Mouse (Mus musculus) heart, postnatal 0 days (tissue): ENCODE data around the gene C1ql3.

Experiments
- CTCF ChIP-seq: IDR thresholded peaks from 2 replicates; pipeline ENCODE4 v1.5.1; 2016; ENCODE audit warnings: antibody characterized with exemption, control low read depth, low read depth
- EP300 ChIP-seq: IDR thresholded peaks from 2 replicates; pipeline ENCODE4 v1.6.1; 2016; ENCODE audit warnings: antibody characterized with exemption, low read depth

DNA sequence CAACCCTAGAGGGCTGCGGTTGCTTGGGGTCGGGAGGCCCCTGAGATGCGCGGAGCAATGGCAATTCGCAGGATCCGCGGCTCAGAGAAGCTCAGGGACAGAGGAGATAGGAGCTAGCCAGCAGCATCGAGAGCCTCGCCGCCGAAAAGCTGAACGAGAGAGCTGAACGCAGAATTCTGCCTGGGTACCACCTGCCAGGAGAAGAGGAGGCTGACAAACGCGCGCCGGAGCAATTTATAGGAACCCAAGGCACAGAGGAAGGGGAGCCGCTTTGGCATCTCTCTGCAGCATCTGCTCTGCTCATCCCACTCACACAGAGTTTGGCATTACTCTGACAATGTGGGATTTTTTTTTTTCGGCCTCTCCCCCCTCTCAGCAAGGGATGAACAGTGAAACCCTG is at the start of gene C1ql3:
- TF ChIP-seq CTCF (no peak), EP300 (no peak)
